Mouse (Mus musculus) mouse trophoblast stem cell (cell line): Measurements from ENCODE around the gene Ntn1.

Experiments used
- in situ Hi-C, 2 experiments: fragments of 300-500 bp; cut with MseI, MboI; formaldehyde crosslinking; loops; 2 replicates in 1 of 2; 3 replicates in 1 of 2; pipeline ENCODE4 v1.15.1; 2025

Gene Ntn1

GRCm38 (mm10) chr11:68270730-68271467 lies 129.7 kb downstream of the Ntn1 start:
- in situ Hi-C loops = no loop called here

DNA sequence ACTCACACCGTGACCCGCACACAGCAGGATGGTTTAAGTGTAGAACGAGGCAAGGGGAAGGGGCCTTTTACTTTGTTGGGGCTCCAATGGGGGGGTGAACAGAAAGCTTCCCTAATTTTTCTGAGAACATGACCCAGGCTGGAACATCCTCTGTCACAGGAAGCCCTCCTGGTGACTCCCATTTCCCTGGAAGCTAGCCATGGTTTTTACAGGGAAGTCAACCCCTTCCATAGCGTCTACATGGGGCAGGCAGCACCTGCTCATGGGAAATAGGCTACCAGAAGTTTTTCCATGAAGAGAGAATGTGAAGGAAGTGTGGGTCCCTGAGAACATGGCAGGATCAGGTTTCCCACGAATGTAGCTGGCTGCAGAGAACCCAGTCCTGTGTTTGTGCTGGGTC lies 136.3 kb downstream of the Ntn1 start:
- in situ Hi-C loops = no loop called here

DNA sequence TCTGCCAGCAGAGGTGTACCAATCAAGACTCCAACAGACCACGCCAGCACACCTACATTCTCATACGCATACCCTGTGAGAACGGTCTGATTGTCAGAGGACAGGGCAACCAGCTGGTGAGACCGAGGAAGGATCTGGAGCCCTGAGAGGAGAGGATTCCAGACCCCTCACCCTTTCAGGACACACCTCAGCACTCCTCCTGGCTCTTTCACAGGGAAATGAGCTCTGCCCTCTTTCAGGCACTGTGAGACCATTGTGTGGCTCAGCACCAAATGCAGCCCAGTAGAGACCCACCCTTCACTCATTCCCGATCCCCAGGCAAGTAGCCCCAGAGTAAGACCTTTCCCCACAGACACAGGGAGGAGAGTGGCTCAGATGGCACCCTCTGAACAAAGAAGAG lies 137.5 kb downstream of the Ntn1 start:
- in situ Hi-C loops = no loop called here

- in situ Hi-C loops = no loop called here
These were observed 139.3 kb downstream of the Ntn1 start for GRCm38 (mm10) chr11:68261162-68261892.

DNA sequence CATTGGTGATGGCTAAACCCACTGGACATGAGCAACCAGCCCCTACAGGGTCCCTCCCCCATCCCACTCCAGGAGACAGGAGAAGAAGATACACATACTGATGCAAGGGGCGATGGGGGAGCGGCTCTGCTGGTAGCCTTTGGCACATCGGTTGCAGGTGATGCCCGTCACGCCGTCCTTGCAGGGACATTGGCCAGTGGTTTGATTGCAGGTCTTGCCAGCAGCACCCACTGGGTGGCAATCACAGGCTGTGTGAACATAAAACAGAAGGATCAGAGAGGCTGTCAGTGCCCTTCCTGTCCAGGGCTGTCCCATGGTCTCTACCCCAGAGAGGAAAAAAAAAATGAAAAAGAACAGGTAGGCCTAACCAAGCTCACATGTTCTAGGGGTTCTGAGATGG lies 140.2 kb downstream of the Ntn1 start:
- in situ Hi-C loops = no loop called here

DNA sequence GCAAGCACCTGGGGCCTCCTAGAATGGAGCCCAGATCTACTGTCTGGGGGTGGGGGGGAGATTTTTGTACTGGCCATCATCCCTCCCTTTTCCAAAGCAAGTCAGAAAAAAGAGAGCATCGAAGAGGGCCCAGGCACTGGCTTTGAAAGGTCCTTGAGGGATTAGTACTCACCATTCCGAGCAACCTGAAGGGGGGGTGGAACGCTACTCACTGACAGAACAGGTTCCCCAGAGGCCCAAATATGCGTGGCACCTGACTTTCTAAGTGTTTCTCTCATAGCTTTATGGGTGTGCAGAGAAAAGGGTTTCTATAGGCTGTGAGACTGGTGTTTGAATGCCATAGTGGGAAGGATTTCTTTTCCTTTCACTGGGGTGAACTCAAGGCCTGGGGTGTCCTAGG lies 142.1 kb downstream of the Ntn1 start:
- in situ Hi-C loops = no loop called here

- in situ Hi-C loops = no loop called here
These were observed 147.1 kb downstream of the Ntn1 start for GRCm38 (mm10) chr11:68253531-68253930.

GRCm38 (mm10) chr11:68250106-68250505 lies 150.5 kb downstream of the Ntn1 start:
- in situ Hi-C loops = no loop called here

DNA sequence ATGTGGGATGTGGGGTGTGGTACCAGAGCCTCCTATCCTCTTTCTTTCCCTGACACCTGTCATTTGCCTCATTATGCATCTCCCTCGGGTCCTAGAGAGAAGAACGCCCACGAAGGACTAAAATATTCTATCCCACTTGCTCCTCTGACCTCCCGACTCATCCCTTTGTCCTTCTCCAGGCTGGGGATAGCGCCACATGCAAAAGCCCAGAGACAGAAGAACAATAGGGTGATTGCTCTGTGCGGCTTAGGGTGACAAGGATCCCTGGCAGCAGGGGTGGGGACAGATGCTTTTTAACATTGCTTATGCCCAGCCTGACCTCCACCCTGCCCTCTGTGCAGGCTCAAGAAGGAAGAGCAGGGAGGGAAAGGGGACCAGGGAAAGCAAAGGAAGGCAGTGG lies 152.7 kb downstream of the Ntn1 start:
- in situ Hi-C loops = no loop called here

- in situ Hi-C loops = no loop called here
These were observed 155.7 kb downstream of the Ntn1 start for GRCm38 (mm10) chr11:68244992-68245261.

GRCm38 (mm10) chr11:68244254-68244991 lies 156.2 kb downstream of the Ntn1 start:
- in situ Hi-C loops = no loop called here

- in situ Hi-C loops = no loop called here
These were observed 160.9 kb downstream of the Ntn1 start for GRCm38 (mm10) chr11:68239756-68240155.

GRCm38 (mm10) chr11:68233469-68233965 lies 167.1 kb downstream of the Ntn1 start:
- in situ Hi-C loops = no loop called here

GRCm38 (mm10) chr11:68231558-68231957 lies 169.1 kb downstream of the Ntn1 start:
- in situ Hi-C loops = no loop called here

DNA sequence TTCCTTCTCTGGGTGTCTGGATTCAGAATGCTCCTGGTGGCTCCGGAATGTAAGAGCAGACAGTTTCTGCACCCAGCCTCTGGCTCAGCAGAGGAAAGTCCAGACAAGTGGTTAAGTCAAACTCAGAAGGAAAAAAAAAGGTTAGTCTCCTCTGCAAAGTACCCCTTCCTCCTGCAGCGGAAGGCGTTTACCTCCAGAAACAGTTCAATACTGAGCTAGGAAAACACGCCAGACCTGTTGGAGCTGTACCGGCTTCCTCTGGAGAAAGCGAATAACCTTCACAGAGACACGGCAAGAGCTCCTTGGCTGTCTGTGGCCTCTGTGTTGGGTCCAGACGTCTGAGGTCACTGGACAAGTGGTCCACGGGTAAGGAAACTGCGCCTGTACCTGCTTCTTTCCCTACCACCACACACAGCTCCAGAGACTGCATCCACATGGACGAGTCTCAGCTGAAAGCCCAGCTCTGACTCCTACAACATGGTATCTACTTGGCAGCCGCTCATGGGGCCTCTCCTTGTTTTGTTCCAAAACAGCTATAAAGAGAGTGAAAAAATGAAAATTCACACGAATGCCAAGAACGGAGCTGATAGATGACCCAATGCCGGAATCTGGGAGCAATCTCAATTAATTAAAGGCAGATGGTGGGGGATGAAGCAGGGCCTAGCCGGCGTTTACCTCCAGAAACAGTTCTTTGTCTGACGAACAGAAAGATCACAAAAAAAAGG lies 171.5 kb downstream of the Ntn1 start:
- in situ Hi-C loops = no loop called here

GRCm38 (mm10) chr11:68227837-68228236 lies 172.8 kb downstream of the Ntn1 start:
- in situ Hi-C loops = no loop called here

- in situ Hi-C loops = no loop called here
These were observed 174.0 kb downstream of the Ntn1 start for GRCm38 (mm10) chr11:68226654-68227057.

DNA sequence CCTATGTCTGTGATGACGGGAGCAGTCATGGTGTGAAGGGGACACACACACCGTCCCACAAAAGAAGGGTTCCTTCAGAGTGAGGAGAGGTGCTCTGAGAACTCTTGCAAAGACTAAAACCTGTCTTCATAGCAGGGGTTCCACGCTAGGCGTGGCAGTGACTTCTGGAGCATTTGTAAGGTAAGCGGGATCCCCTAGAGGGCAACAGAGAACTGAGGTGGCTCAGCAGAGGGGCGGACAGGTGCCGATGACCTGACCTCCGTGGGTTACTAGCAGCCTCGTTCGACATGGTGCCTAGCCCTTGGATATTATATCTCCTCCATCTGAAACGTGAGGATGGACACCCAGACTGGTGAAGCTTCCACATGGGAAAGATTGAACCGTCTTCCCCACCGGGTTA lies 177.5 kb downstream of the Ntn1 start:
- in situ Hi-C loops = no loop called here

GRCm38 (mm10) chr11:68222209-68222608 lies 178.4 kb downstream of the Ntn1 start:
- in situ Hi-C loops = no loop called here

- in situ Hi-C loops = no loop called here
These were observed 179.9 kb downstream of the Ntn1 start for GRCm38 (mm10) chr11:68220733-68221132.

DNA sequence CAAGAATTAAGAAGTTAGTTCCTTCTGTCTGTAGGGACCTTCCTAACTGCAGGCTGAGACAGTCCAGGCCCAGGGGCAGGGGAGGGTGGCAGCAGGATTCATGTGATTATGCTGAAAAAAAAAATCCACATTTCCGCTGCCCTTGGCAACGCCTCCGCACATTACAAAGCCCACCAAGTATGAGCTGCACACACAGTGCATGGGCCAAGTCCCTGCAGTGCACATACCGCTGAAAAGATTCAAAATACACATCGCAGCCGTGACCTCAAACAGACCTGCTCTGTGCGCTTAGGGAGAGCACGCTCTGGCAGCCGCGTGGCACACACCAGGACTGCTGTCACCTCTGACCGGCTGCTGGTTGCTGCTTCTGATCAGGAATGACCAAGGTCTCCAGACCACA lies 184.6 kb downstream of the Ntn1 start:
- in situ Hi-C loops = no loop called here
